Mouse (Mus musculus) urinary bladder, adult 2 months (tissue): ENCODE results near the gene Fth1. TPM values are rescaled to one million over a fixed set of nuclear protein-coding genes. Genes with fewer than 3 reads are reported as not detected.

Experiments used
- DNase-seq: peaks from one replicate; pipeline ENCODE4 v3.0.0; 2022; ENCODE audit warnings: low spot score
- polyA plus RNA-seq: library from polyadenylated mRNA; depleted of rRNA; stranded (reverse); fragments of >200 nt; gene quantifications from 2 replicates; pipeline ENCODE4 v1.2.3, GENCODE M21; 2012

Fth1 gene
- polyA plus RNA-seq, 1 experiment = 2,402 TPM

DNA sequence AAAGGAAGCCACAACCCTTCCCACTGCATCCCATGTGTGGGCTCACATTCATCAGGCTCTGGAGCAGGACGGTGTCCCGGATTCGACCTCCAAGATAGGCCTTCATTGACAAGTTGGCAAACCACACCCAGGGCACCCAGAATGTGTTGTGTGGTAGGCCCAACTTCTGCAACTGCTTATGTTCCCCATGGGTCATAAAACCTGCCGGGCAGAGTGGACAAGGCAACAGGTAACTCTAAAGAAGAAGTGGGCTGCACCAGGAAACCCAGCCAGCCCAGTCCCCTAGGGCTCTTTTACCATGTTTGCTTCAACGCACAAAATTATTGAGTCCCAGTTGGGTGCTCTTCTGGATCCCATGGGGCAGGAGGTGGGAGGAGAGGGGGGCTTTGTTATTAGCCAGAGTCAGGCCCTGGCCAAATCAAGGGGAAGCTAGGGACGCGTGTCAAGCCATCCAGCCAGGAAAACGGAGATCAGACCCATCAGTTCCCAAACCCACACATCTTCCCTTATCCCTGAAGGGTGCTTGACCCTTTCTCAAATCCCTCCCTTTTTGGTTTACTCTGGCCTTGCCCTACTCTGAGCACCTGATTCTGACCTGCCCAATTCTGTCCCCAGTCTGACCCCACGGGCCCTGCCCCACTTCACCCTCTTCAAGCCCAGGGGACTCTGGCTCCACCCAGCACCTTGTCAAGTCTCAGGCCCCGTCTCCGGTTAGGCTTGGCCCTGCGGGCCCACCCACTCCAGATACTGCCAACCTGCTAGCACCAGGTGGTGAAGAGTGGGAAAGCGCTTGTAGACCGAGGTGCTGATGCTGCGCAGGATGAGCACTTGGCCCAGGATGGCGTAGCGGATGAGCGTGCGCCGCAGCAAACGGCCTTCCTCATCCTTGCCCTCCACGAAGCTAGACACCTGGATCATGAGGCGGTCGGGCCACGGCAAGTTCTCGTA is 11.9 kb downstream of the Fth1 start:
- DNase-seq = no peak

DNA sequence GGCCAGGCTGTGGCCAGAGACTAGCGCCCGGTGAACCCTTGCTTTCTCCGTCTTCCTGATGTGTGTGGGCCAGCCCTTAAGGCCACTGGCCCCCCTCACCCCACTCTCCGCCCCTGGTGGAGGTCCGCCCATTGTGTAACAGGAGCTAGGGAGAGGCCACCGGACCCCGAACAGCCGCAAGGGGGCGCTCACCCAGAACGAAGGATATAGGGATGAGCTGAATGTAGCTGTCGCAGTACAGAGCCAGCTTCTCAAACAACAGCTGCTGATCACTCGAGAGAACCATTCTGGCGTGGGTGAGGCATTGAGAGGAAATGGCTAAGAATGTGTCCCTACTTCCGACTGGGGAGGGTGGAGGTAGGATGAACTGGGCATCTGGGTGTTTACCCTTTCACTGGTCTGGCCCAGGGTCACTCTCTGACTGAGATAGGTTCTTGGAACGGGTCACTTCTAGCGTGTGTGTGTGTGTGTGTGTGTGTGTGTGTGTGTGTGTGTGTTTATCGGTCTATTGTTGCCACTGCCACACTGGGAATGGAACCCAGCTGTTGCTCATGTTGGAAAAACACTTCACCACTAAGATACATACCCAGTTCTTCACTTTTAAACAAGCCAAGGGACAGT is 12.7 kb downstream of the Fth1 start:
- DNase-seq = peak; percentile 76

DNA sequence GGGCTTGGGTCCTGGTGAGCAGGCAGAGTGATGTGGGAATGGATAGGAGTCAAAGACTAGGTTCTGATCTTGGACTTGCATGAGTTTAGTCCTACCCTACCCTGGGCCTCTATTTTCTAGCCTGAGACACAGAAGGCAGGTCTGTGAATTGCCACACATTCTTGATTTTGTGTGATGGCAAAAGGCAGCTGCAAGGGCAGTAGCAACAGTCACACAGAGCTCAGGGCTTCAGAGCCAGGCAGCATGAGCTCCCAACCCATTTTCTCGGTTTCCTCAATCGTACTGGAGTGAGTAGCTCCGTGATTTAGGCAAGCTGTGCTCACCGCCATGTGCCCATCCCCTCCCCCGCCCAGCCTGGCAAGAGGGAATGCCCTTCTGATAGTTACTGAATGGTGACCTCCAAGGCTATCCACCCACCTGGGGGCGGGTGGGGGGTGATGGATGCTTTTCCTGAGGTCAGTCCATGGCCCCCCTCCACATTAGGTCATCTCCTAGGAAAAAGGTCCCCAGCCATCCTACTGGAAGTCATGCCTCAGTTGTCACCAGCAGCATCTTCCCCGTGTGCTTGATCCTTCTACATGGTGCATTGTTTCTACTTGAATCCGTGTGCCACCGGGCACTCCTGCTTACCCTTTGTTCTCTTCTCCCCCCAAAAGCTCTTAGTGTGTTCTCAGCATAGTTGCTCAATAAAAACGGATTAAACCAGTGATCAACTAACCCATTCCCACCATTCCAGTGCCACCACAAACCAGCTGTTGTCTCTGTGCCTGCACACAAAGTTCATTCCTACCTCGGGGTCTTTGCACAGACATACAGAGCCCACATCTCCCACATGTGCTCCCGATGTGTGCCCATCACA is 17.0 kb downstream of the Fth1 start:
- DNase-seq = no peak

DNA sequence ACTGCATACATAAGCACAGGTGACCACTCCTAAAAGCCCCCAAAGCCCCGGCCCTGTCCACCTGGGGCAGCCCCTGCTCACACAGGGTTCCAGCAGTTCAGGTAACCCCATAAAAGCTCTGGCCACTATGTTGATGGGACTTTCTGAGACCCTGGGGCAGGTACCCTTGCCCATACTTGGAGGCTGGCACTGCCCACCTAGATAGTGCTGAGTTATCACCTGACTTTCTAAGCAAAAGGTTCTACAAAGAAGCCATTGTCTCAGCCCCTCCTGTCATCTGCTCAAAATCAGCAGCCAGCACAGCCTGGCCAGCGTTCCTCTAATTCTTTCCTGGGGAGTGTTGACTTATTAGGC is 17.6 kb downstream of the Fth1 start:
- no peak for DNase-seq

DNA sequence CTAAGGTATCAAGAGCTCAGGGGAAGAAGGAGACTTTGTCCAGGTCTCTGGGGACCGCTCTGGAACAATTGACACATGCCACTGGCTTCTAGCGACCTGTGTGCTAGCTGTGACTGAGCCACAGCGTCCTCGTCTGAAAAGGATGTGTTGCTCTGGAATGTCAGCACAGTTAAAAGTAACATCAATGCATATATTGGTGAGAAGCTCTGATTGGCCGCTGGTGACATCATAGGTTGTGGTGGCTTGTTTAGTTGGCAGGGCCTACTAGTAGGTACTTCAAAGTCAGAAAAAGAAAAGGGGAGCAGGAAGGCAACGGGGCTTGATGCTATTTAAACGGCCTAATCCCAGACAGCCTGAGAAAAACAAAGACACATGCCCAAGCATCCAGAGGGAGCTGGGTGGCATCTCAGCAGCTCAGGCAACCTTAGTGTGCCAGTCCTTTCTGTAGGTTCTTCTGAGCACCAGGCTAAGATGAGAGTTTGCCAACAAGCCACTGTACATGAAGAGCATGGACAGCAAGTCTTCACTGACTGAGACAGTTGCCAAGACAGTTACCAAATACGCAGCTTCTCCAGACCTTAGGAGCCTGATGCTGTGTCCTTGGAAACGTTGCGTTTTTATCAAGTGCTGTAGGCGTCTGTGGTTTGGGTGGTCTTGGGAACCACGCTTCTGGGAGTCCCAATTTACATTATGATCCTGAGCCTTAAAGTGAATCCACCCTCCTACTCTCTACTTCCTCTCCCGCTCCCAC is 18.5 kb downstream of the Fth1 start:
- no peak for DNase-seq

DNA sequence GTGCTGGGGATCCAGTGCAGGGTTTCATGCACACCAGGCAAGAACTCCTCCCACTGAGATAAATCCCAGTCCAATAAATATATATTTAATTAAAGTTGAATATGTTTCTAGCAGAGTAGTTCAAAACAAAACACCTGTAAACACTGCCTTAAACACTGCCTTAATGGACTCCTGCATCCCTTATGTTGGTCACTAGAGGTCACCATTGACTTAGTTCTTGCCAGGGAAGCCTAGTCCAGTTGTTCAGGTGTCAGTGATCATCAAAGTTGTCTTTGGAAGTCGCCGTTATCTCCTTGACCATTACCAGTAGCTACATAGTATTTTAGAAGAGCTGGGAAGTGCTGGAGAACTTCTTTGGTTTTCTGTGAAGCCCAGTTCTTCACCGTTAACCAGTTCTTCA is 19.9 kb downstream of the Fth1 start:
- no peak for DNase-seq

DNA sequence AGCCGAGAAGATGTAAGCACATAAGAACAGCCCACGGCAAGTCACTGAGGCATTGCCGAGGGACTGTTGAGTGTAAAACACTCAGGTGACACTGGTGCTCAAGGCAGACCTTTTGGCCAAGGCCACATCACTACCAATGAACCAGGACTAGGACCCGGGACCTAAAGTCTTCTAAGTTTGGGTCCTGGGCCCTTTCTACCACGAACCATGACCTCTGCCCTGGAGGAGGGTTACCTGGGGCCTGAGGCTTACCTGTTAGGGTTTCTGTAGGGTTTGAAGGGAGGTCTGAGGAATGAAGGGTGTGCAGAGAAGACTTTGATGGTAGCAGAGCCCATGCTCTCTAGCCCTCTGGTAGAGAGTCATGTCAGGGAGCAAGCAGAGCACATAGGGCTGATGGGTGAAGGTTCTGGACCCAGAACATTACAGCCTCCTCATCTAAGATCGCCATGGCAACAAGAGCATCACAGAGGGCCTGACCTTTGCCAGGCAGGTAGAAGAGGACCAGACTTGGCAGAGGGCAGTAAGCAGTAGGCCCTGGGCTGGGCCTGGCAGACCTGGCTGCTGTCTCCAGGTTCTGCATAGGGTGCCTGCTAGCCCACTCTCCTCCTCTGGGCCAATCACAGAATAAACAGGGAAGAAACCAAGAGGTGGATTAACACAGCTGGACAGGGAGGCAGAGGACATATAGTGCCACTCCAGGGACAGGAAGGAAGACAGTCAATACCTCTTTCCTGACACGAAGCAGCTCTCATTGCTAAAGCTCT is 21.0 kb downstream of the Fth1 start, which contains the start of the genes Best1 and Rab3il1:
Best1 (minus strand) TSS at position 428 of the 764 bp plus-strand sequence.
Rab3il1 (plus strand) TSS at position 464 of the 764 bp plus-strand sequence.
- no peak for DNase-seq

DNA sequence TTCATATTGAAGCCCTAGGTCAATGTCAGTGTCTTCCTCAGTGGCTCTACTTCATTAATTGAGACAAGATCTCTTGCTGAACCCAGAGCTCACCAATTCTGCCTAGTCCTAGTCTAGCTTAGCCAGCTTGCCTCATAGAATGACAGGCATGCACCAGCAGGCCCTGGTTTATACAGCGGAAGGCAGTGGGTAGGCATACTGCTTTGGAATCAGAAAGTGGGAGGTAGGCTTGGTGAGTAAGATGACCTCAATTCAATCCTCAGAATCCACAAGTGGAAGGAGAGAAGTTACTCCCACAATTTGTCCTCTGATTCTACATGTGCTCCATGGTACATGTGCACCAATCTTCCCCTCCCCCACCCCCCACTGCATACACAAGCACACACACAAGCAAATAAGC is 23.3 kb downstream of the Fth1 start:
- DNase-seq = no peak

DNA sequence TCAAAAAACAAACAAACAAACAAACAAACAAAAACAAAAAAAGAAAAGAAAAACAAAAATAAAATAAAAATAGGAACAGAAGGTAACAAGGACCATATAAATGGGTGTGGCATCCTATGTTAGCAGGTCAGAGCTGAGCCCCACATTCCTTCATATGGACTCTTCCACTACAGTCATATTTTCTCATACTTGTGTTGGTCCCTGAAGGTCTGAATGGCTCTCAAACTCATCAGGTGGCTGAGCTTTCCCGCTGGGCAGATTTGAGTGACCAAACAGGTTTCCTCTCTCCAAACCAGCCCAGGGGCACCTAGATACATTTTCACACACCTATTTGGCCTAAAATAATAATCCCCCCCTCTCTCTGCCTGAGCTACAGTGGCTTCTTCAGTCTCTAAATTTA is 31.0 kb downstream of the Fth1 start:
- no peak for DNase-seq

DNA sequence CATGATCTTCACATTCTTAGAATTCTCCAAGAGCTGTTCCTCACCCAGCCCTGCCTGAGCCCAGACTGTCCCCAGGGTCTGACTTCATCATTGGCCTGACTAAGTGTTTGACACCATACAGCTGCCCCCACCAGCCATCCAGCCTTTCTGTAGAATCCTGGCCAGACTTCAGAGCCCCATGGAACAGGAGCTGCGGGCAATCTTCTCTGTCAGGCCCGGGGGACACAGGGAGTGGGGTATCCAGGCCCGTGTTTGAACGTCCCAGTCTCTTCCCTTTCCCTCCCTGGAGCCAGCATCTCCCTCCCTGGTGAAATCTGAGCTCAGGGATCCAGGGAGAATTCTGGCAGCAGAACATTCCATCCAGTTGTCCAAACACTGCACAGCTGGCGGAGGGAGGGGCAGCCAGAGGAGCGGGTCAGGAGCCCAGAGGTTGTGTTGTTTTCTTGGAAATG is 32.5 kb downstream of the Fth1 start:
- no peak for DNase-seq

DNA sequence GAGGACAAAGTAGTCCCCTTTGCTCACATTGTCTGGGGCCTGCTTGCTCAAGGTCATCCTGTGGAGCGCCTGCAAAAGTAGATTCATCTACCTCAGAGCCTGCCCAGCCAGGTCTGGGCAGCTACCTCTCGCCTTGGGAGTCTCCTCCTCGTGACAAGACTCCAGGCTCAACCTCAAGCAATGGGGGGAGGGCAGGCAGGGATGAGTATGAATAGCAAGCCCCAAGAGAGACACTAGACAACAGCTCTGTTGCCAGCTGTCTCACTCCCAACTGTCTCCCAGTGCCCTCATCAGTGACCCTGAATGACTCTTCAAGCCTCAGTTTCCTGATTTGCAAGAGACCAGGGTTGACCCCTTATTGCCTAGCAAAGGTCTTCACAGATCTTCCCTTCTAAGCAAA is 33.0 kb downstream of the Fth1 start:
- peak; percentile 18 for DNase-seq

DNA sequence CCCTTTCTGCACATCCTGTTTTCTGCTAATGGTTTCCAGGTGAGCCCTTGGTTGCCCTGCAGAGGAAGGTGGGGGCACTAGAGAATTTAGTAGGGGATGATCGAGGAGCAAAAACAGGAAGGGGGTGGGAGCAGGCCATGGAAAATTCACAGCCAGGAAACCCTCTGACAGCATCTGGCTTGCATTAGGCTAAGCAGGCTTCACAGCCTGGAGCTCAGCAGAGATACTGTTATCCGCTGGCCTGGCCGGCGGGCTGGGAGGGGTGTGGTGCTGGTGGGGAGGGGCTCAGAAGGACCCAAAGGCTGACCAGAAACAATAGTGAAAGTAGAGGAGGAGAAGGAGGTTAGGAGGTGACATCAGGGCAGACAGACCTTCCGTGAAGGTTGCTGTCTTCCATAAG is 33.5 kb downstream of the Fth1 start:
- DNase-seq = no peak

DNA sequence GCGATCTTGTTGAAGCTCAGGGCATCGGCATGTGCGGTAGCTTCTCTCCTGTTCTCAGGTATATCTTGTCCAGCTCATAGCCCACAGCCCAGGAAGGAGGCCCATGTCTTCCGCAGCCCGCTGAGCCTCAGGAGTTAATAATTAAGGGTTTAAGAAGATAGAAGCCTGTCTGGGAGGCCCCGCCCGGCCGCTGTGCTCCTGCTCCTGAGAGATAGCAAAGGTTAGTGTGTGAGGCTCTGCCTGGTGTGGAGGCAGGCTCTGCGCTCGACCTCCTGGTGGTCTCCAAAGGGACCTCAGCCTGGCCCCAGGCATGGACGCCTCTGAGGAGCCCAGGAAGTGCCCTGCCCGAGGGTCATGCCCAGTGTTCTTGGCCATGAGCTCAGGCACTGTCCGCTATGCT is 34.4 kb downstream of the Fth1 start:
- no peak for DNase-seq

DNA sequence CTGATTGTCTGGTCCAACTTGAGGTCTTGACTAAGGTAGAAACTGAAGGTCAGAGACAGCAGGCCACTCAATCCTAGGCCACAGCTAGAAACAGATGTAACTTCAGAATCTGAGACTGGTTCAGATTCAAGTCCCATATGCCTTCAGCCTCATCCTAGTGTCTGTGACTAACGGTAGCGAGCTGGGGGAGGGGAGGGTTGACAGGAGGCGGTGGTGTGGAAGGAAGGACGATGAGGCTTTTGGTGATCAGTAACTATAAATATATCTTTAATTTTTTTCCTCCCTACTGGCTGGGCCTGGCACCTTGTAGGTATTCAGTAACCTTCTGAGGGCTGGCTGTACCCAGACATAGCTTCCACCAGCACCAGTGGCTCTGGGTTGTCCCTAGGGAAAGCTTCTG is 35.0 kb downstream of the Fth1 start:
- no peak for DNase-seq

DNA sequence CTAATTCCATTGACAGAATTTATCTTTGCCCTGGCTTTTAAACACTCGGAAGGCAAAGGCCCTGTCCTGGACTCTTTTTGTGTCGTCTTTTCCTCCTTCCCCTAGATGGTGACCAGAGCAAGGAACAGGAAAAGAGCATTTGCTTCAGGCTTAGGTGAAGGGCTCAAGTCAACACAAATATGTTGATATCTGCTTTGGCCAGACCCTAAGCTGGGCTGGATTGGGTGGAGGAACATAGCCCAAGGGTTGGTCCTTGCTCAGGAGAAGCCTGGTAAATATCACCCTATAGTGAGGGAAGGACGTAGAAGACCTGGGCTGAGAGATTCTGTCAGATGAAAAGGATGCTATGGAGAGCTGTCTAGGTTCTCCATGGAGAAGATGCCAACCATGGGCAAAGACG is 35.8 kb downstream of the Fth1 start:
- DNase-seq = no peak

DNA sequence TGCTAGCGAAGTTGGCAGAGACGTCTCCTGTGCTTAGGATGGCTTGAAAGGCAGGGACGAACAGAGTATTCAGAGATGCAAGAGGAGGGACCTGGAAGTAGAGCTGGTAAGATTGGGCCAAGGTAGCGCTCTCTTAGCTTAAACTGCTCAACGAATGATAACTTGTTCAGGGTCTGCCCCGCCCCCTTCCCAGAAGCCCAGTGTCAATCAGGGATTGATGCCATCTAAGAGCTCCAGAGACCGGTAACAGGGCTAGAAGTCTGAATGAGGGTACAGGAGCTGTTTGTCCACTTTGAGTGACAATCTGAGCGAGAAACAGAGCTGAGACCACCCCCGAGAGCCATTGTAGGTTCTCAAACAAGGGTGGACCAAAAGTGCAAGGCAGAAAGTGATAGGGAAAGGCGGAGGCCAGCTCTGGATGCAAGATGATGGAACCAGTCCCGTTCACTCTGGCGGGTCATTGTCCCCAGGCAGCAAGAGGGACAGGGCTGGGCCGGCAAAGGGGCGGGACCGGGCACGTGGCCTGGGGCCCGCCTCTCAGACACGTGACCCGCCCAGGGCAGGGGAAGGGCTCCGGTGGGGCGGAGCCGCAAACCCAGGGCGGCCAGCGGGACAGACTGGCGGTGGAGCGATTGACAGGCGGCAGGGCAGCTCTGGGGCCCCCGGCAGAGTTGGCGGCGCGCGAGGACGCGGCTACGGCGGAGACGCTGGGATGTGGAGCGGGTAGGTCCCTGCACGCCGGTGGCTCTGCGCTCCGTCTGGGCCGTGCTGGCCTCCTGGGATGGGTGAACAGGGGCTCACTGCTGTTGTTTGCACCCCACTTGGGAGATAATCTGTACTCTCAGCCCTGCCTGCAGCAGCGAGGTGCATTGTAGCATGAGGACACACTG is 37.5 kb downstream of the Fth1 start:
- DNase-seq = peak; percentile 80

DNA sequence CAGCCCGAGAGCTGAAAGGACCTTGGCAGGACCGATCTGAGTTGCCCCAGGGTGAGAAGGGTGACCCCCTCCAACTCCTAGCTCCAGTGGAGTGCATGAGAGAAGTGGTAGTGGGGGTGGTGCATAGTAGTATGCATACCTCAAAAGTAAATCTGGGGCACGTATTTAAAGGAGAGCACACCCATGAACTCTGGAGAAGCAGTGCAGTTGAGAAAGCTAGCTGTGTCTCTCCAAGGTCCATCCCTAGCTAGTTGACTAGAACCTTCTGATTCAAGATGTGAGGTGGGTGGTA is 38.1 kb downstream of the Fth1 start:
- DNase-seq = no peak

DNA sequence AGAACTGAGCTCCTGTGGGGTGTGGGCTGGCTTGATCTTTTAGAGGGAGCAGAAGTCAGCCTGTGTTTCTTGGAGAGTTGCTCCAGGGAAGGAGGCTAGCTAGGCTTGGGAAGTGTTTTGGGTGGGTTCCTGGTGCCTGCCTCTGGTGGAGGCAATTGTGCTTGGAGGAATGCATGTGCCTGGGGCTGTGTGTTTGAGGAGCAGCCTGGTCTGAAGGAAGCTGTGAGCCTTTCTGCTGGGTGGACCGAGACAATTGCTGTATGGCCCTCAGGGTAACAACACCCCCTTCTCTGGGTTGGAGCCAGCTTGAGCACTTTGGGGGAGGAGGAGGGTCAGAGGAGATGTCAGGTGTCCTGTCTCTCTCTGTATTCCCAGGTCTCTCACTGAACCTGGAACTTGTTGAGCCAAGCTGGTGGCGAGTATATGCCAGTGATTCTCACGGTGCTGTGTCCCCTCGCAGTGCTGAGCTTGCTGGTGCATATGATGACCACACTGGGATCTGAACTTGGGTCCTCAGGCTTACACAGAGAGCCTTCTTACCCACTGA is 38.9 kb downstream of the Fth1 start:
- no peak for DNase-seq

DNA sequence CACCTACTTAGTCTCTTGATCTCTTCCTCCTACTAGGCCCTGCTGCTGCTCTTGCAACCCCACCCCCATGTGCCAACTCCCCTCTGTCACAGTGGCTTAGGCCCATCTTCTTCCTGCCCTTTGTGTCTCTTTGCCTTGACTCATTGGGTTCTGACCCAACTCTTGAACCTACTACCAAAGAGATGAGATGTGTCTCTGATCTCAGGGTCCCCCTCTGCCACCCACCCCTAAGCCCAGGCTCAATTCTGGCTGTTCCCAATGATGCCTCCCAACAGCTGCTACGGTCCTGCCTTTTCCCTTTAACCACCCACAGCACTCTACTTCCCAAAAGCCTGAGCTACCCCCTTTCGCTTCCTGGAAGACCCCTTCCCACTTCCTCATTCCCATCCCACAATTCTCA is 41.6 kb downstream of the Fth1 start:
- DNase-seq = no peak
